In genomic region chr17:64743606-64744300, GRCm38 (mm10) we compare ENCODE assay signal across 18 mouse cellular contexts.
A peak's percentile ranks its signal among the peaks of the same experiment; 100 is the strongest.
DNase-seq lines count a peak whose midpoint lies in the region; ATAC-seq and TF ChIP-seq lines count a peak whose summit lies in the region.
"Had no signal": no experiment of that assay in that cellular context is flagged by ENCODE, and none has a peak within 500 bp of the region (broad histone marks: within the 10 kb centered on the region; RNA-seq: fewer than 3 reads in every experiment).

No protein-coding gene starts in this region.

- 70% methylated on average over 13 of the region's 13 CpGs for WGBS in kidney, embryonic 16.5 days
- 94% methylated on average over 13 of the region's 13 CpGs for WGBS in hindbrain, embryonic 14.5 days

- H3K36me3 ChIP-seq in kidney, embryonic 16.5 days (ENCODE audit: insufficient read depth, low read length), result peaks cover 38% of the 10 kb centered on the region
- H3K36me3 ChIP-seq in hindbrain, embryonic 14.5 days (replicated peaks; ENCODE audit: control insufficient read depth, insufficient read depth), result peaks cover 12% of the 10 kb centered on the region

- no peak for DNase-seq in frontal cortex, postnatal 36 days (ENCODE audit: low spot score in 2 of 2)
- DNase-seq in kidney, postnatal 25 days, result peak; percentile 38 to 53
- DNase-seq in Muller cell, postnatal 12 days (ENCODE audit: inconsistent ontology term), result peak; percentile 37
- no peak for DNase-seq in hindbrain, embryonic 14.5 days (ENCODE audit: low spot score)
- DNase-seq: cerebellum, adult 11-12 months; heart, postnatal 10 days; liver, embryonic 13.5 days; thymus, postnatal 4 days had no signal

- peak; percentile 56 for ATAC-seq in frontal cortex, adult (ENCODE audit: low TSS enrichment)
- no peak for ATAC-seq in kidney, embryonic 16.5 days (ENCODE audit: low FRiP score, low TSS enrichment)
- no peak for ATAC-seq in hindbrain, embryonic 14.5 days (ENCODE audit: low FRiP score)
- ATAC-seq: forebrain, embryonic 16.5 days; midbrain, embryonic 13.5 days had no signal

- no peaks in the 10 kb centered on the region for H3K27me3 ChIP-seq in kidney, embryonic 16.5 days (ENCODE audit: insufficient read depth, low read length)
- no peaks in the 10 kb centered on the region for H3K27me3 ChIP-seq in hindbrain, embryonic 14.5 days (ENCODE audit: control insufficient read depth, insufficient read depth, low read length)
- H3K27me3 ChIP-seq: embryonic facial prominence, embryonic 13.5 days; liver, embryonic 13.5 days; lung, embryonic 15.5 days; midbrain, embryonic 13.5 days had no signal

- H3K9ac ChIP-seq in kidney, embryonic 16.5 days (replicated peaks; ENCODE audit: low read length), result no peak overlapping the region
- no peak overlapping the region for H3K9ac ChIP-seq in hindbrain, embryonic 14.5 days
- H3K9ac ChIP-seq: embryonic facial prominence, embryonic 13.5 days; liver, embryonic 13.5 days; lung, embryonic 15.5 days; midbrain, embryonic 13.5 days had no signal

- 0 out of 2 replicates have a peak, but pooled peaks cover 7% of the 10 kb centered on the region for H3K9me3 ChIP-seq in kidney, embryonic 16.5 days (ENCODE audit: low read length)
- H3K9me3 ChIP-seq in hindbrain, embryonic 14.5 days (ENCODE audit: control insufficient read depth, low read length), result no peaks in the 10 kb centered on the region
- H3K9me3 ChIP-seq: limb, embryonic 10.5 days; liver, embryonic 13.5 days; lung, embryonic 15.5 days; midbrain, embryonic 13.5 days had no signal

- no peak overlapping the region for H3K27ac ChIP-seq in kidney, embryonic 16.5 days (ENCODE audit: low read length)
- H3K27ac ChIP-seq in embryonic fibroblast, embryonic 13.5 days (ENCODE audit: insufficient read depth, low read length), result peak overlapping the region; percentile 50; the same call in 1 of the 2 replicates
- H3K27ac ChIP-seq in hindbrain, embryonic 14.5 days, result no peak overlapping the region
- H3K27ac ChIP-seq: embryonic facial prominence, embryonic 13.5 days; limb, embryonic 10.5 days; liver, embryonic 13.5 days; lung, embryonic 15.5 days; midbrain, embryonic 13.5 days had no signal

- H3K4me2 ChIP-seq in kidney, embryonic 16.5 days (replicated peaks; ENCODE audit: low read depth, low read length), result no peak overlapping the region
- H3K4me2 ChIP-seq in hindbrain, embryonic 14.5 days (replicated peaks), result no peak overlapping the region
- H3K4me2 ChIP-seq: embryonic facial prominence, embryonic 13.5 days; heart, embryonic 11.5 days; liver, embryonic 13.5 days; lung, embryonic 15.5 days; midbrain, embryonic 13.5 days had no signal

- TF ChIP-seq CTCF in embryonic fibroblast, embryonic 13.5 days (IDR thresholded peaks at IDR 0.05; ENCODE audit: borderline replicate concordance, insufficient read depth, low read length), result no peak

- H3K4me1 ChIP-seq in kidney, embryonic 16.5 days (ENCODE audit: insufficient read depth, low read length), result 0 out of 2 replicates have a peak, but pooled peaks cover 8% of the 10 kb centered on the region
- H3K4me1 ChIP-seq in embryonic fibroblast, embryonic 13.5 days (ENCODE audit: control insufficient read depth, insufficient read depth, low read length), result peaks cover 13% of the 10 kb centered on the region
- H3K4me1 ChIP-seq in hindbrain, embryonic 14.5 days (replicated peaks; ENCODE audit: control insufficient read depth, insufficient read depth, low read length), result no peaks in the 10 kb centered on the region
- H3K4me1 ChIP-seq: embryonic facial prominence, embryonic 13.5 days; limb, embryonic 10.5 days; midbrain, embryonic 13.5 days had no signal

- TF ChIP-seq POLR2A in embryonic fibroblast, embryonic 13.5 days (IDR thresholded peaks at IDR 0.05; ENCODE audit: low read depth, low read length), result no peak

- no peak overlapping the region for H3K4me3 ChIP-seq in kidney, embryonic 16.5 days (ENCODE audit: low read length)
- H3K4me3 ChIP-seq in embryonic fibroblast, embryonic 13.5 days (ENCODE audit: insufficient read depth, low read length), result no peak overlapping the region
- no peak overlapping the region for H3K4me3 ChIP-seq in hindbrain, embryonic 14.5 days (replicated peaks; ENCODE audit: low read length)
- H3K4me3 ChIP-seq: embryonic facial prominence, embryonic 13.5 days; limb, embryonic 10.5 days; liver, embryonic 13.5 days; lung, embryonic 15.5 days; midbrain, embryonic 13.5 days; myocyte had no signal

Comparison
In these comparisons a context has a peak if more than half of its experiments do, and no peak if none do; other contexts are left out.
1. DNase-seq: peak in kidney, postnatal 25 days (2 of 2) and Muller cell, postnatal 12 days (single experiment); none in frontal cortex, postnatal 36 days (0 of 2) and hindbrain, embryonic 14.5 days (single experiment).